8 mouse cellular contexts compared by ENCODE assay signal in the genomic region with DNA sequence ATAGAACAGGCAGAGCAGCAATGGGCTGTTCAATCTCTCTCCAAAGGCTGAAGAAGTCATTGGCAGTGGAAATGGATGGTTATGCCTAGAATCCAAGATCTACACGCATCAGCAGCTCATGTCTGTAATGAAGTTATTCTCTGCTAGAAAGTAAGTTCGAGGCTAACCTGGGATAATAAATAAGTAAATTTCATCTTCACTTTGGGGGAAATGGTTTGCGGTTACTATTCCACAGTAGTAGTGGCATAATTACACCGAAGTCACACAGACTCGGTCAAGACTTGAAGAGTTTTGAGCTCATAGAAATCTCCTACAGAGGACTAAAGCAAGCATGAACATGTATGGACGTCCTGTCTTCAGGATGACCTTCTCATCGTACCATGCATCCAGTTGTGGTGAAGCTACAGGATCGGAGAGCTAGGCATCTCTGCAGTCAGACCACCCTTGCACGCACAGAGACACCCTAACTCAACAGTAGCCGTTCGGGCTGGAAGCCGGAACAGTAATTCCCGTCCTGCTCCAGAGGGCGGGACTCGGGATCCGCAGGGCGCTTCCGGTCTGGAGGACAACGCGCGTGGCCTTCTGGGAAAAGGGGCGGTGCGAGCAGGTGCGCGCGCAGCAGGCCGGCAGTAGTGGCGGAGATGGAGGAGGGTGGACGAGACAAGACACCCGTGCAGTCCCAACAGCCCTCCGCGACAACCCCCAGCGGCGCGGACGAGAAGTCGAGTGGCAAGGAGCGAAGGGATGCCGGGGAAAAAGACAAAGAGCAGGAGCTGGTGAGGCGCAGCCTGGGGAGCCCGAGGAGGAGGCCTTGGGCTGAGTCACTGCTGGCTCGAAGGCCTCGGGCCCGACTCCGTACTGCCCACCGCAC. TPM values are rescaled to one million over a fixed set of nuclear protein-coding genes. Genes with fewer than 3 reads are reported as not detected.
A peak's percentile ranks its signal among the peaks of the same experiment; 100 is the strongest.
DNase-seq lines count a peak whose midpoint lies in the region; ATAC-seq and TF ChIP-seq lines count a peak whose summit lies in the region.

Gene Psmd2, plus strand, starts transcription at position 577 of the 871 bp plus-strand sequence.

- peak within 1 kb of the TSS; percentile 91 for H3K4me2 ChIP-seq in hindbrain, postnatal 0 days (ENCODE audit: low read depth, low read length)

- H3K27ac ChIP-seq in gastrocnemius, adult 2 months: peak within 1 kb of the TSS; percentile 90
- peak within 1 kb of the TSS; percentile 81; the same call in 1 of the 2 replicates for H3K27ac ChIP-seq in hindbrain, postnatal 0 days
- H3K27ac ChIP-seq in left cerebral cortex, adult 2 months: peak within 1 kb of the TSS; percentile 88

- peak; percentile 87 for DNase-seq in WW6 (ENCODE audit: low read depth, low spot score)
- peak; percentile 95 to 97 for DNase-seq in cerebellum, postnatal 4 days (ENCODE audit: low spot score in 2 of 2)
- peak; percentile 98 for DNase-seq in gastrocnemius, adult 2 months
- peak; percentile 97 for DNase-seq in hindbrain, postnatal 0 days (ENCODE audit: low spot score)
- peak; percentile 95 to 98 for DNase-seq in left cerebral cortex, adult 2 months (ENCODE audit: extremely low spot score in 1 of 2, low spot score in 2 of 2)
- DNase-seq in right cerebral cortex, adult 2 months (ENCODE audit: low spot score in 2 of 2): peak; percentile 95 to 98
- peak; percentile 97 for DNase-seq in urinary bladder, postnatal 14 days (ENCODE audit: low spot score)

- 0 out of 2 replicates have a peak, but pooled peaks cover 3% of the 10 kb centered on the region for H3K4me1 ChIP-seq in hindbrain, postnatal 0 days (ENCODE audit: insufficient read depth, low read length)

- H3K9ac ChIP-seq in hindbrain, postnatal 0 days (replicated peaks; ENCODE audit: low read length): peak within 1 kb of the TSS; percentile 95

- peak; percentile 97 for ATAC-seq in hindbrain, postnatal 0 days
- ATAC-seq in megakaryocyte, adult 5-6 weeks (ENCODE audit: poor library complexity, severe bottlenecking): peak; percentile 99

- intact Hi-C loops in gastrocnemius, adult 2 months (cut with DNase I): loop anchor here (2.0 to 5.0 kb wide), 2 partner anchors 41 to 134 kb away; partner anchors contain the start of genes Alg3, Dvl3, Eef1akmt4 and Gm49333
- intact Hi-C loops in left cerebral cortex, adult 2 months (cut with DNase I): loop anchor here (1.0 to 2.0 kb wide), 2 partner anchors 21 to 40 kb away; partner anchors contain the start of genes Alg3, Eef1akmt4 and Gm49333

- peaks cover 7% of the 10 kb centered on the region for H3K36me3 ChIP-seq in hindbrain, postnatal 0 days (ENCODE audit: insufficient read depth, low read length)

- WGBS in hindbrain, postnatal 0 days: 2% methylated on average over 46 of the region's 46 CpGs

- H3K27me3 ChIP-seq in hindbrain, postnatal 0 days (ENCODE audit: insufficient read depth, low read length): no peaks in the 10 kb centered on the region

- H3K4me3 ChIP-seq in gastrocnemius, adult 2 months: peak within 1 kb of the TSS; percentile 85
- peak within 1 kb of the TSS; percentile 91 for H3K4me3 ChIP-seq in hindbrain, postnatal 0 days (ENCODE audit: low read length)
- H3K4me3 ChIP-seq in left cerebral cortex, adult 2 months: peak within 1 kb of the TSS; percentile 58

- no peaks in the 10 kb centered on the region for H3K9me3 ChIP-seq in hindbrain, postnatal 0 days (ENCODE audit: low read length)

- no peak; the same call in 1 of the 2 replicates for TF ChIP-seq CTCF in gastrocnemius, adult 2 months (IDR thresholded peaks at IDR 0.05)
- TF ChIP-seq CTCF in hindbrain, postnatal 0 days (IDR thresholded peaks at IDR 0.05; ENCODE audit: low read depth): no peak; the same call in 1 of the 2 replicates
- TF ChIP-seq CTCF in left cerebral cortex, adult 2 months (IDR thresholded peaks at IDR 0.05): no peak; the same call in 1 of the 2 replicates

RNA-seq across cellular contexts. Expression of gene Psmd2, which starts in this region (rescaled TPM):
- 100 to 1,000 TPM; 223 to 253 TPM for total RNA-seq in gastrocnemius, adult 2 months (2021)
- 192 and 196 TPM in 2 replicates for total RNA-seq in hindbrain, postnatal 0 days (2014; rRNA removed)
- 308 and 314 TPM in 2 replicates for polyA plus RNA-seq in hindbrain, postnatal 0 days (2015; fragmentation: Nextera tagmentation; extraction: Ambion mirVana)
- 100 to 1,000 TPM; 218 to 233 TPM for total RNA-seq in left cerebral cortex, adult 2 months (2021)
- total RNA-seq in megakaryocyte, adult 5-6 weeks (2015): 88.9 and 92.4 TPM in 2 replicates
- 134 and 172 TPM in 2 replicates for total RNA-seq in megakaryocyte, adult 5-6 weeks (2017)

Comparison
In these comparisons a context has a peak if more than half of its experiments do, and no peak if none do; other contexts are left out.
1. Peak in every context shown above with its lines: DNase-seq, ATAC-seq, H3K4me3 ChIP-seq and H3K27ac ChIP-seq.